Mouse (Mus musculus) limb, embryonic 10.5 days (tissue): ENCODE measurements at regions not wholly inside any gene's neighbourhood (a gene's known extent, or its start where the extent isn't known, plus 50 kb on each side); places are given as distances from the start of the nearest gene placed in this dataset.

Experiments used
- DNase-seq: peaks from one replicate; pipeline ENCODE4 v3.0.0-alpha.2; 2017; ENCODE audit warnings: low spot score
- H3K27ac ChIP-seq: fragments of 300-500 bp; sonication (generic); 2 replicates; pipeline ENCODE4 v1.5.1; 2016; ENCODE audit warnings: mild to moderate bottlenecking
- H3K27me3 ChIP-seq: fragments of 300-500 bp; sonication (generic); 2 replicates; pipeline ENCODE4 v1.6.1; 2016; ENCODE audit warnings: low read depth, mild to moderate bottlenecking; ENCODE audit not compliant: poor library complexity, severe bottlenecking
- H3K36me3 ChIP-seq: fragments of 300-500 bp; sonication (generic); 2 replicates; pipeline ENCODE4 v1.6.1; 2016; ENCODE audit warnings: mild to moderate bottlenecking, moderate library complexity
- H3K4me1 ChIP-seq: fragments of 300-500 bp; sonication (generic); 2 replicates; pipeline ENCODE4 v1.6.1; 2016
- H3K4me3 ChIP-seq: fragments of 300-500 bp; sonication (generic); 2 replicates; pipeline ENCODE4 v1.5.1; 2016; ENCODE audit warnings: mild to moderate bottlenecking, moderate library complexity
- H3K9me3 ChIP-seq: fragments of 300-500 bp; sonication (generic); replicated peaks from 2 replicates; pipeline ENCODE4 v1.6.1; 2016; ENCODE audit warnings: mild to moderate bottlenecking
- WGBS: fragments of 180-500 bp; shearing (Covaris S2); methylation state at CpG from one replicate; pipeline ENCODE4 v1.1.7; 2016; 5-methylcytosine and 5-hydroxymethylcytosine counted together

DNA sequence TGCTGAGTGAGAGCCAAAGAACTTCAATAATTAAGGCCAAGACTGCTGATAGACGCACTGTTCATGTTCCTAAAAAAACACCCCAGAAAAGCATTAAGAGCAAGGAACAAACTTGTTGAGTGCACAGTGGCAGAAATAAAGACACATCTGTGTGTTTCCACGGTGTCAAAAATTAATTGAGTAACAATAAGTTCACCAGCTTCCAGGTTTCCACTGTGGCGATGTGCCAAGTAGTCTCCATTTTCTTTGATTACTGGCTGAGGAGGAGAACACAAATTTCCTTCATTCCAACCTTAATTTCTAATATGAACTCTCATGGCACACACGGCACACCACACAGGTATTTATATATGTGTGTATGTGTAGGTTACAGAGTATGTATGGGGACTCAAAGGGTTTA lies 54.3 kb upstream of the Lrpap1 start:
- H3K27ac ChIP-seq: 0 out of 2 replicates have a peak overlapping the region, but pooled peaks have one; percentile 63
- no peaks in the 10 kb centered on the region for H3K36me3 ChIP-seq
- H3K9me3 ChIP-seq: no peaks in the 10 kb centered on the region
- H3K4me1 ChIP-seq: peaks cover 46% of the 10 kb centered on the region
- no peak for DNase-seq
- no peak overlapping the region for H3K4me3 ChIP-seq
- WGBS: 91% methylated on average over 4 of the region's 4 CpGs
- no peaks in the 10 kb centered on the region for H3K27me3 ChIP-seq

DNA sequence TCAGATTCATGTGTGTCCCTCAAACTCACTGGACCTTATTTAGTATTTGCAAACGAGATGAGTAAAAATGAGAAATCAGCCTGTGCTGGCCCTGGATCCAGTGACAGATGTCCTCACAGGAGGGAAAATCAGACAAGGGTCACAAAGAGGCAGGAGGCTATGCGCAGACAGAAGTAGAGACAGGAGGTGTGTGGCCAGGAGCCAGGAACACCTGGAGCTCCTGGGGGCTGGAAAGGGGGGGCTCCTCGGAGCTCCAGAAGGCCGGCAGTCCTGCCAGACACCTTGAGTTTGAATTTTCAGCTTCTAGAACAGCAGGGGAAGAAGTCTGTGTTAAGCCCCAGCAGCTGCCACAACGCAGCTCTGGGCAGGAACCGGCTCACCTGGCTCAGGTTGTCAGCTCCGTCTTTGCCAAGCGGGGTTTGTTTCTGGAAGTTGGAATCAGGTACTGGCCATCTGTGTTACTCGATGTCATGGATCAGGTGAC lies 53.7 kb upstream of the Lrpap1 start:
- no peaks in the 10 kb centered on the region for H3K36me3 ChIP-seq
- peaks cover 46% of the 10 kb centered on the region for H3K4me1 ChIP-seq
- DNase-seq: no peak
- peak overlapping the region; percentile 63; the same call in 1 of the 2 replicates for H3K27ac ChIP-seq
- H3K4me3 ChIP-seq: no peak overlapping the region
- H3K27me3 ChIP-seq: no peaks in the 10 kb centered on the region
- no peaks in the 10 kb centered on the region for H3K9me3 ChIP-seq
- 52% methylated on average over 9 of the region's 9 CpGs for WGBS

DNA sequence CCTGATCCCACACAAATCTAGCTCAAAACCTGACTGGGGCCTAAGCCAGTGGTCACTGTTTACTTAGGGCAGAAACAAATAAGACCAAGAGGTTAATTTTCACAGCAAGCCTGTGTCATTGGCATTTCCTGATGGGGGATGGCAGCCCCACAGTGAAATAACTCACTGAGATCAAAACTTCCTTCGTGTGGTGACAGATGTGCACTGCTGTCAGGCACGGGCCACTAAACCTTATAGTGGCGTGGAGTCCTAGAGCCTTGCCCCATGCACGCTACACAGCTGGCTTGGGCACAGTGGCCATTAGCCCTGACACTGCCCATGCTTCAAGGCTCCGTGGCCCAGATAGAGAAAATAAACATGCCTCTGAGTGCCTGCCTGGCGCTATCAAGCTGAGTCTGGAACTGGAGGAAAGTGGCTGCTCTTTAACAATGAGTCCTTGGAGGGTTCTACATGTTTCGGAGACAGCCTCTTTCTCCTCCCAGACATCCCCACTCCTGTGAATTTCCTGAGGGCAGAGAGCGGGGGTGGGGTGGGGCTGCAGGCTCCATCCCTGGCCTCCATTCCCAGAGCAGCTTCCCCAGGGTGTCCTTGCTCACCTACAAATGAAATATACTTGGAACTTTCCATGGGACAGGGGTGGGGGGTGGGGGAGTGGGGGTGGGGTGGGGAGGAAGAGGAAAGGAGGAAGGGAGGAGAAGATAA lies 52.9 kb upstream of the Lrpap1 start:
- Histone ChIP-seq H3K36me3 (no peaks in the 10 kb centered on the region), H3K27me3 (no peaks in the 10 kb centered on the region), H3K9me3 (no peaks in the 10 kb centered on the region), H3K27ac (peak overlapping the region; percentile 63), H3K4me1 (peaks cover 46% of the 10 kb centered on the region), H3K4me3 (no peak overlapping the region; the same call in 1 of the 2 replicates)
- WGBS: 31% methylated on average over 8 of the region's 8 CpGs
- DNase-seq: no peak

DNA sequence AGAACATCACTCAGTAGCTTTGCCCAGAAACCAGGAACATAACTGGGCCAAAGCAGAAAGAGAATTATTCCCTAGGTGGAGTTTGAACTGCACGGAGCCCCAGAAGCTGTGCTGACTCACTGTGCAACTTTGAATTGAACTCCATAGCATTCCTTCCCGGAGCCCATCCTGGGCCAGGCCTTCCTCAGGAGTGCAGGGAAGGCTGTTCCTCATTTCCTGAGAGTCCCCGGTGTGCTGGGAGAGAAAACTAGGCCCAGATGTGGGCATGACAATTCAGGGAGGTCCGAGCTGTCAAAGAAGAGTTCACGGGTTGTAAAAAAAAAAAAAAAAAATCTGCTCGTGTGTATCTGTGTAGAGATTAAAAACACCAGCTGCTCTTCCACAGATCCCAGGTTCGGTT lies 50.8 kb upstream of the Lrpap1 start:
- WGBS: 25% methylated on average over 7 of the region's 7 CpGs
- no peaks in the 10 kb centered on the region for H3K9me3 ChIP-seq
- H3K4me1 ChIP-seq: peaks cover 46% of the 10 kb centered on the region
- no peaks in the 10 kb centered on the region for H3K36me3 ChIP-seq
- H3K27me3 ChIP-seq: no peaks in the 10 kb centered on the region
- H3K27ac ChIP-seq: peak overlapping the region; percentile 53
- peak; percentile 44 for DNase-seq
- no peak overlapping the region for H3K4me3 ChIP-seq

DNA sequence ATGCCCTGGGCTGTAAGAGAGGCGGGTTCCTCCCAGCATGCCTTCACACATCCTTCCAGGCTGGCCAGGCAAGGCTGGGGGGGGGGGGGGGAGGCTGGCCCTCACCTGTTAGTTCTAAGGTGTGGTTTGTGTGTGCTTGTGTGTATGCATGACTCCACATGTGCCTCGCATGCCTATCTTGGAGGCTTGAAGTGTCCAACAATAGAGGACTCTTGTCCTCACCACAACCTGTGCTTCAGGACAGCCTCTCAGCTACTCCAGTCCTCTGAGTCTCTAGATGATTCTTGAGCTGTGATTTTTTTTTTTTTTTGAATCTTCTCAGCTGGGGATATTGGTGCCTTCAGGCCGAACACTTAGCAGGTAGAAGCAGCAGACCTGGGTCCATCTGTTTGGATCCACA lies 50.2 kb upstream of the Lrpap1 start:
- no peaks in the 10 kb centered on the region for H3K27me3 ChIP-seq
- DNase-seq: no peak
- no peaks in the 10 kb centered on the region for H3K9me3 ChIP-seq
- WGBS: 87% methylated on average over 3 of the region's 3 CpGs
- no peaks in the 10 kb centered on the region for H3K36me3 ChIP-seq
- H3K27ac ChIP-seq: peak overlapping the region; percentile 57; the same call in 1 of the 2 replicates
- H3K4me1 ChIP-seq: peaks cover 46% of the 10 kb centered on the region
- H3K4me3 ChIP-seq: no peak overlapping the region
